Mouse (Mus musculus) MEL (cell line): ENCODE data around the gene Ndst4. TPM values are rescaled to one million over a fixed set of nuclear protein-coding genes. Genes with fewer than 3 reads are reported as not detected.

ENCODE experiments used
- DNase-seq: peaks from one replicate; pipeline ENCODE4 v3.0.0; 2011; ENCODE audit warnings: low read depth, low spot score
- H3K27ac ChIP-seq: 2 replicates; pipeline ENCODE4 v1.5.1; 2012; ENCODE audit warnings: low read depth, mild to moderate bottlenecking, control low read depth, low read length, moderate library complexity; ENCODE audit not compliant: control insufficient read depth
- H3K27me3 ChIP-seq, 2 experiments: fragments of 150-350 bp in 1 of 2; sonication (generic) in 1 of 2; 2 replicates each; pipeline ENCODE4 v1.6.1; 2012; ENCODE audit warnings: low read length in 2 of 2, mild to moderate bottlenecking in 2 of 2, improper control_type of control experiment in 1 of 2, moderate library complexity in 1 of 2; ENCODE audit not compliant: insufficient read depth in 2 of 2, control insufficient read depth in 1 of 2
- H3K36me3 ChIP-seq, 2 experiments: 2 replicates each; pipeline ENCODE4 v1.6.1; 2012 to 2014; ENCODE audit warnings: low read length in 2 of 2, improper control_type of control experiment in 1 of 2, inconsistent platforms in 1 of 2, mild to moderate bottlenecking in 1 of 2; ENCODE audit not compliant: insufficient read depth in 2 of 2, control insufficient read depth in 1 of 2
- H3K4me1 ChIP-seq, 2 experiments: fragments of 150-350 bp in 1 of 2; sonication (generic) in 1 of 2; 2 replicates each; pipeline ENCODE4 v1.6.1; 2012; ENCODE audit warnings: low read length in 2 of 2, improper control_type of control experiment in 1 of 2, mild to moderate bottlenecking in 1 of 2; ENCODE audit not compliant: insufficient read depth in 2 of 2, control insufficient read depth in 1 of 2
- H3K4me3 ChIP-seq, 2 experiments: fragments of 150-350 bp in 1 of 2; sonication (generic) in 1 of 2; 2 replicates each; pipeline ENCODE4 v1.5.1; 2012; ENCODE audit warnings: low read depth in 2 of 2, low read length in 2 of 2, mild to moderate bottlenecking in 2 of 2, moderate library complexity in 2 of 2, control low read depth in 1 of 2, improper control_type of control experiment in 1 of 2; ENCODE audit not compliant: control insufficient read depth in 1 of 2, insufficient read depth in 1 of 2
- H3K79me2 ChIP-seq: 2 replicates; pipeline ENCODE4 v1.6.1; 2012; ENCODE audit warnings: mild to moderate bottlenecking, low read length, moderate library complexity; ENCODE audit not compliant: control insufficient read depth, poor library complexity, insufficient read depth
- H3K9ac ChIP-seq: 2 replicates; pipeline ENCODE4 v1.6.1; 2012; ENCODE audit warnings: low read depth, mild to moderate bottlenecking, control low read depth, low read length, moderate library complexity; ENCODE audit not compliant: control insufficient read depth, poor library complexity, severe bottlenecking
- H3K9me3 ChIP-seq: fragments of 150-350 bp; sonication (generic); replicated peaks from 2 replicates; pipeline ENCODE4 v1.6.1; 2012; ENCODE audit warnings: mild to moderate bottlenecking, low read length, improper control_type of control experiment, moderate library complexity; ENCODE audit not compliant: insufficient read depth
- CHD2 ChIP-seq: IDR thresholded peaks from 2 replicates; pipeline ENCODE4 v1.6.1; 2011; ENCODE audit warnings: low read length, improper control_type of control experiment
- E2F4 ChIP-seq: IDR thresholded peaks from 2 replicates; pipeline ENCODE4 v1.6.1; 2011; ENCODE audit warnings: low read depth, low read length, improper control_type of control experiment, borderline replicate concordance
- GABPA ChIP-seq: IDR thresholded peaks from 2 replicates; pipeline ENCODE4 v1.6.1; 2012; ENCODE audit warnings: low read depth, mild to moderate bottlenecking, inconsistent platforms, low read length, improper control_type of control experiment, moderate library complexity
- HCFC1 ChIP-seq: IDR thresholded peaks from 2 replicates; pipeline ENCODE4 v1.6.1; 2012; ENCODE audit warnings: low read depth, mild to moderate bottlenecking, inconsistent platforms, low read length, improper control_type of control experiment, moderate library complexity
- JUND ChIP-seq: IDR thresholded peaks from 2 replicates; pipeline ENCODE4 v1.6.1; 2011; ENCODE audit warnings: low read depth, mild to moderate bottlenecking, improper control_type of control experiment, low read length
- KAT2A ChIP-seq: conservative IDR thresholded peaks from 2 replicates; pipeline ENCODE4 v1.6.1; 2012; ENCODE audit warnings: low read depth, low read length, improper control_type of control experiment, inconsistent platforms
- MAFK ChIP-seq: IDR thresholded peaks from 2 replicates; pipeline ENCODE4 v1.6.1; 2011; ENCODE audit warnings: low read depth, mild to moderate bottlenecking, low read length, improper control_type of control experiment, borderline replicate concordance
- MAZ ChIP-seq: IDR thresholded peaks from 2 replicates; pipeline ENCODE4 v1.6.1; 2012; ENCODE audit warnings: low read depth, mild to moderate bottlenecking, inconsistent platforms, low read length, improper control_type of control experiment
- MEF2A ChIP-seq: IDR thresholded peaks from 2 replicates; pipeline ENCODE4 v1.6.1; 2014; ENCODE audit warnings: low read depth, mild to moderate bottlenecking, inconsistent platforms, low read length, improper control_type of control experiment; ENCODE audit not compliant: poor library complexity, insufficient replicate concordance, severe bottlenecking; ENCODE audit errors: extremely low read depth
- MXI1 ChIP-seq: IDR thresholded peaks from 2 replicates; pipeline ENCODE4 v1.6.1; 2011; ENCODE audit warnings: mild to moderate bottlenecking, low read depth, low read length, improper control_type of control experiment
- MYC ChIP-seq: IDR thresholded peaks from 2 replicates; pipeline ENCODE4 v1.6.1; 2011; ENCODE audit warnings: low read depth, mild to moderate bottlenecking, low read length, improper control_type of control experiment, moderate library complexity
- NELFE ChIP-seq: IDR thresholded peaks from 2 replicates; pipeline ENCODE4 v1.6.1; 2011; ENCODE audit warnings: low read depth, low read length, improper control_type of control experiment
- NRF1 ChIP-seq: IDR thresholded peaks from 2 replicates; pipeline ENCODE4 v1.6.1; 2014; ENCODE audit warnings: low read depth, mild to moderate bottlenecking, inconsistent platforms, low read length, improper control_type of control experiment, moderate library complexity; ENCODE audit not compliant: poor library complexity, insufficient read depth, severe bottlenecking
- POLR2A ChIP-seq, 2 experiments: IDR thresholded peaks; 2 replicates each; pipeline ENCODE4 v1.6.1; 2011 to 2012; ENCODE audit warnings: low read length in 2 of 2, mild to moderate bottlenecking in 2 of 2, control low read depth in 1 of 2, improper control_type of control experiment in 1 of 2, low read depth in 1 of 2, moderate library complexity in 1 of 2; ENCODE audit not compliant: control insufficient read depth in 1 of 2, insufficient read depth in 1 of 2, poor library complexity in 1 of 2
- POLR2AphosphoS2 ChIP-seq: IDR thresholded peaks from 2 replicates; pipeline ENCODE4 v1.6.1; 2011; ENCODE audit warnings: low read length, improper control_type of control experiment
- RAD21 ChIP-seq: IDR thresholded peaks from 2 replicates; pipeline ENCODE4 v1.6.1; 2011; ENCODE audit warnings: mild to moderate bottlenecking, low read depth, low read length, improper control_type of control experiment
- RCOR1 ChIP-seq: IDR thresholded peaks from 2 replicates; pipeline ENCODE4 v1.6.1; 2012; ENCODE audit warnings: low read depth, mild to moderate bottlenecking, inconsistent platforms, low read length, improper control_type of control experiment
- SMC3 ChIP-seq: IDR thresholded peaks from 2 replicates; pipeline ENCODE4 v1.6.1; 2011; ENCODE audit warnings: low read depth, low read length, improper control_type of control experiment
- TAL1 ChIP-seq: IDR thresholded peaks from 2 replicates; pipeline ENCODE4 v1.6.1; 2012; ENCODE audit warnings: mild to moderate bottlenecking, inconsistent platforms, low read length, moderate library complexity, mixed read lengths
- TCF12 ChIP-seq: IDR thresholded peaks from 2 replicates; pipeline ENCODE4 v1.6.1; 2014; ENCODE audit warnings: low read depth, mild to moderate bottlenecking, inconsistent platforms, low read length, improper control_type of control experiment, moderate library complexity
- ZKSCAN1 ChIP-seq: IDR thresholded peaks from 2 replicates; pipeline ENCODE4 v1.6.1; 2012; ENCODE audit warnings: low read depth, mild to moderate bottlenecking, inconsistent platforms, low read length, improper control_type of control experiment, moderate library complexity
- polyA plus RNA-seq, 2 experiments: library from polyadenylated mRNA; stranded (reverse) in 1 of 2; unstranded in 1 of 2; fragments of >175 nt in 1 of 2; fragments of >200 nt in 1 of 2; gene quantifications; 2 replicates each; pipeline versions ENCODE4 v1.2.1 to v1.2.4; 2012; ENCODE audit warnings: low replicate concordance in 2 of 2, low read depth in 1 of 2; ENCODE audit not compliant: insufficient read length in 2 of 2, insufficient read depth in 1 of 2, missing spikeins in 1 of 2
- total RNA-seq: library from RNA; depleted of rRNA; stranded (reverse); fragments of 300-350 nt; gene quantifications from 2 replicates; pipeline ENCODE4 v1.2.3, GENCODE M21; 2012

The Ndst4 gene
- total and polyA plus RNA-seq, 3 experiments: not detected

GRCm38 (mm10) chr3:125406991-125407390 is 3.1 kb downstream of the Ndst4 start:
- peak; percentile 8 for DNase-seq
- Histone ChIP-seq H3K79me2 (no peaks in the 10 kb centered on the region), H3K27me3 (no peaks in the 10 kb centered on the region), H3K4me3 (no peak overlapping the region), H3K36me3 (peaks cover 0 to 2% of the 10 kb centered on the region in 2 experiments; a peak in 1 of 4 replicates), H3K27ac (no peak overlapping the region), H3K9ac (no peak overlapping the region), H3K9me3 (no peaks in the 10 kb centered on the region), H3K4me1 (no peaks in the 10 kb centered on the region)
- no peak for TF ChIP-seq JUND
- TF ChIP-seq NRF1: no peak
- TF ChIP-seq MYC: no peak
- no peak for TF ChIP-seq POLR2A (IDR thresholded peaks at IDR 0.05; ENCODE audit: control insufficient read depth in 1 of 2, insufficient read depth in 1 of 2, low read depth in 1 of 2, low read length in 2 of 2, poor library complexity in 1 of 2)
- no peak for TF ChIP-seq KAT2A
- no peak for TF ChIP-seq CHD2
- TF ChIP-seq SMC3: no peak

GRCm38 (mm10) chr3:125466894-125467652 is 63.2 kb downstream of the Ndst4 start:
- no peak for TF ChIP-seq KAT2A
- no peak for TF ChIP-seq MEF2A
- no peak for TF ChIP-seq ZKSCAN1
- TF ChIP-seq HCFC1: no peak
- no peak for TF ChIP-seq NELFE
- no peak for TF ChIP-seq TCF12
- no peak for TF ChIP-seq POLR2AphosphoS2
- TF ChIP-seq E2F4: no peak
- TF ChIP-seq RAD21: no peak
- no peak for TF ChIP-seq JUND
- TF ChIP-seq RCOR1: no peak
- no peak for TF ChIP-seq MAFK
- TF ChIP-seq MAZ: no peak
- TF ChIP-seq POLR2A (IDR thresholded peaks at IDR 0.05; ENCODE audit: control insufficient read depth in 1 of 2, insufficient read depth in 1 of 2, low read depth in 1 of 2, low read length in 2 of 2, poor library complexity in 1 of 2): no peak
- no peak for TF ChIP-seq MXI1
- TF ChIP-seq CHD2: no peak
- no peak for TF ChIP-seq GABPA
- no peak for TF ChIP-seq TAL1
- DNase-seq: no peak
- H3K9me3 ChIP-seq: no peaks in the 10 kb centered on the region
- H3K27me3 ChIP-seq: no peaks in the 10 kb centered on the region
- no peak overlapping the region for H3K27ac ChIP-seq
- H3K36me3 ChIP-seq: no peaks in the 10 kb centered on the region
- no peak overlapping the region for H3K9ac ChIP-seq
- no peaks in the 10 kb centered on the region for H3K79me2 ChIP-seq
- no peaks in the 10 kb centered on the region for H3K4me1 ChIP-seq
- H3K4me3 ChIP-seq: no peak overlapping the region
